Mouse (Mus musculus) adrenal gland, postnatal 25 days (tissue): ENCODE measurements around the gene Krt7. TPM values are rescaled to one million over a fixed set of nuclear protein-coding genes. Genes with fewer than 3 reads are reported as not detected.

Experiments used
- DNase-seq: peaks from one replicate; pipeline ENCODE4 v3.0.0; 2021; ENCODE audit warnings: mixed read lengths
- long read RNA-seq: library from polyadenylated mRNA; stranded (forward); transcript quantifications from one replicate; pipeline ENCODE4 v2.0.0, GENCODE M21; 2021
- total RNA-seq: library from RNA; stranded (reverse); gene quantifications from 2 replicates; pipeline ENCODE4 v1.2.3, GENCODE M21; 2021

The Krt7 gene
- total RNA-seq: 0.67 and 0.76 TPM in 2 replicates
- long read RNA-seq, full-length matches to known transcripts: 5 of 5 reads
- long read RNA-seq, partial matches to known transcripts: 0 of 5 reads
- long read RNA-seq, other reads (novel, unspliced or antisense): 0 of 5 reads

DNA sequence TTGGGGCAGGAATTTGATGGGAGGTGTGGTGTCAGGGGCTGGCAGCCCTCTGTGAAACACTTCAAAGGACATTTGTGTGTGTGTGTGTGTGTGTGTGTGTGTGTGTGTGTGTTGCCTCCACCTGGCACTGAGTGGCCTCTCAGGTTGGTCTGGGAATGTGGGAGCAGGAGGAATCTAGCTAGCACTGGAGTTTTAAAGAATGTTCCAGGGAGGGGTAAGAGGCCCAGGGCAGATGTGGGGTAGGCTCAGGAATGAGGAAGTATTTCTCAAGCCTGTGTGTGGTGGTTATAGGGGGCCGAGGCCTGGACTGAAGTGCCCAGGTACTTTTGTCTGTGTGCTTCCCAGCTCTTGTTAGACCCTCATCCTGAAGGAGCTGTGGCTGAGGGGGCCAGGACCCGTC is at the start of gene Krt7:
TSS of gene Krt7 (plus strand) at position 269 of the 400 bp plus-strand sequence.
- no peak for DNase-seq

GRCm38 (mm10) chr15:101362393-101363010 is 48.3 kb upstream of the Krt7 start:
- DNase-seq: no peak

DNA sequence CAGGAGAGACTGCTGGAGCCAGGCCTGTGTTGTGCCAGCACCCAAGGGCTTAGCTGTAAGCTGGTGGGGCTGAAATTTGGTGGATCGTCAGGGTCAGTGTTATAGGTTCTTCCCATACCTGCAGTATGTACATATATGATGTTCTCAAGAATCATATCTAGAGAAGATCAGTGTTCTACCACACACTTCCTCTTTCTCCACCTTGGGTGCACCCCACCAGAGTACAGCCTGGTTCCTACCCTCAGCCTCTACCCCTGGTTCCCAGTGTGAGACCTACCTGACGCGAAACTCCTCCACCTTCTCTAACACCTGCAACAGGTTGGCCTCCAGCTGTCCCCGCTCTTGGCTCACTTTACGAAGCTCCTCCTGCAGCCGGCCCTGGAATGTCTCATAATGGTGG is 46.9 kb upstream of the Krt7 start:
- DNase-seq: no peak

- no peak for DNase-seq
Measured at GRCm38 (mm10) chr15:101364425-101364824, 46.4 kb upstream of the Krt7 start.

GRCm38 (mm10) chr15:101364891-101365671 is 45.8 kb upstream of the Krt7 start:
- no peak for DNase-seq

DNA sequence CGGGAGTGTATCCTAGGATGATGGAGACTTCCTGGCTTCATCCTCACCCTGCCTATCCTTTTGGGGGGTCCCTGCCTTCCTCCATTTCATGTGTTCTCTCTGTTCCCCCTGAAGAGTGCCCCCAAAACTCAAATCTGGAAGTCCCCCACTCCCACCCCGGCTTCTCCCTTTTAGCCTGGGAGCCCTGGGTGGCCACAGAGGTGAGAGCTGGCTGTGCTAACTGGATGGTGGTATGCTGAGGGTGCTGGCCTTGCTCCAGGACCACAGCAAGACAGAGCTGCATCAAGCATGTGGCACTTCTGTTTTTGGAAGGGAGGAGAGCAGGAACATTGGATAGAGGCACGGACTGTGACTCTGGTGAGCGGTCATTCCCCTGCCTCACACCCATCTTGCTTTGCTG is 45.1 kb upstream of the Krt7 start:
- no peak for DNase-seq

DNA sequence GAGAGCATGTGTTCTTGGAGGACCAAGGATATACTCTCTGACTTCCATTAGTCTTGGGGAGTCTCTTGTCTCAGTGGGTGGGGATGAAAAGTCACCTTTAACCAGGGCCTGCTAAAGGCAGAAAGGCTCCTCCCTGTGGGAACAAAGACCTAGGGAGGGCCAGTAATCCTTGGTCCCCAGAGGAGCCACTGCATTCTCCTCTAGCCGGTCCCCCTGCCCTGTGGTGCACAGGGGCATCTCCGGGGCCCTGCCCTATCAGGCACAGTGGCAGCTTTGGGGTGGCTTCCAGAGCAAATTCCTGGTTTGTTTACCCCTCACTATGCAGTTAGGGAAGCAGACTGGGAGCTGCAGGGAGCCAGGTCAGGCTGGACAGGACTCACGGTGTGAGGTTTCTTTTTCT is 44.4 kb upstream of the Krt7 start:
- no peak for DNase-seq

DNA sequence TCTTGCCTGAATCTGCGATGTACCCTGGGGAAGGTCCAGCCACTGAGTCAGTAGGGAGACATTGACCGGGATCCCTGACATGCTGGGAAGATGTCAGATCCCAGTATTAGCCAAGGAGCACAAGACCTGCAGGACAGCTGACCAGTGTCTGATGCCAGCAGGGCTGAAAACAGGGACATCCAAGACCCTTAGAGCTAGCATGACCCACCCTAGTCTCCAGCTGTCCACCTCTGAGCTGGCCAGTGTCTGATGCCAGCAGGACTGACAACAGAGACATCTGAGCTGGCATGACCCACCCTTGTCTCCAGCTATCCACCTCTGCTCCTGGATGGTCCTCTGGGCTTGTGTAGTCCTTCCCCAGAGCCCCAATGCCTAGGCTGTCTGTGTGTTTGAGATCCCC is 43.9 kb upstream of the Krt7 start:
- no peak for DNase-seq

DNA sequence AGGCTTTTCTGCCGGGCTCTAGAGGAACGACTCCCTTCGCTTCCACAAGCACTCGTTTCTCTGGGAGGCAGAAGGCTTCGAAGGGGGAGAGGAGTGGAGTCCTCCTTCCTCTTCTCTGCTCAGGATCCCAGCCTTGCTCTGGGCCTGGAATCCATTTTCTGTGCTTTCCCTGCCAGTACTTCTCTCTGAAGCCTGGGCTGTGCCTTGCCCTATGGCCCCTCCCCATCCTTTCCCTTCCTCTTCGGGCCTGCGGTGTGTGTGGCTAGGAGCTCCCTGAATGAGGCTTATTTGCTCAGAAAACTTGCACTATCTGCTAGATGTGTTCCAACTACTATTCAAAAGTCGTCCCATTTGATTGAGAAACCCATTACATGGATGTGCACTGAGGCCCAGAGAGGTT is 43.3 kb upstream of the Krt7 start:
- no peak for DNase-seq

- no peak for DNase-seq
Measured at GRCm38 (mm10) chr15:101368015-101368414, 42.8 kb upstream of the Krt7 start.

DNA sequence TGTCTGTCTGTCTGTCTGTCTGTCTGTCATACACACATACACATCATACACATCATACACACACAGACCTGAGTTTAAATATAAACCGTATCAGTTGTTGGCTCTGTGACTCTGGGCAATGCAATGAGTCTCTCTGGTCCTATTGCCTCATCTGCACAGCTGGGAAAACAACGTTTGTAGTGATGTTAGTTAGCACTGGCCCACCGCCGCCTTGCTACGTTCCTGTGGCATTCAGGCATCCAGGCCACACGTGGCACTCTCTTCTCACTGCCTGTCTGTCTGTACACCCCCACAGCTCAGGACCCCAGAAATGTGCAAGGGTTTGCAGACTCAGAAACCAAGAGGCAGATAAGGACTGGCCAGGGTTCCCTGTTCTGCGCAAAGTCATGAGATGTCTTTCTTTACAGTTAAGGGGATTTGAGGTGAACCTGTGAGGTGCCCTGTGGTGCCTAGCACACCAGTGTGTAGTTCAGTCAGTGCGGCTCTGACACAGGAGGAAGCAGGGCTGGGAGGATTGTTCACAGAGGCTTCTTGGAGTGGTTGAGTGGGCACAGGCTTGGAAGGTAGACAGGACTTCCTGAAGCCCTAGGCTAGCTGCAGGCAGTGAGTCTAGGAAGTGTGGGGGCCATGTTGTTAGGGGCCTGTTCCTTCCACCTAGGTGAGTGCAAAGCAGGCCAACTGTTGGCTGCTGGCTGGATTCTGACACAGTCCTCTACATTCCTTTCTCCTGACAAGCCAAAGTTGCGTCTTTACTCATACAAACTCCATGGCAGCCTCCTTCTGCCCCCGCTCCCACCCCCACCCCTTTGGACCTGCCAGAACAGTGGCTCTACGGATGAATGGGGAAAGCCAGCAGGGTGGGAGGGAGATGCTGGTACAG is 42.1 kb upstream of the Krt7 start:
- DNase-seq: no peak

- DNase-seq: peak; percentile 61
Measured at GRCm38 (mm10) chr15:101369382-101370100, 41.3 kb upstream of the Krt7 start.

- DNase-seq: peak; percentile 93
Measured at GRCm38 (mm10) chr15:101370101-101370911, 40.5 kb upstream of the Krt7 start, which contains the start of gene Krt80. Krt80 (minus strand) TSS chr15:101370162.

DNA sequence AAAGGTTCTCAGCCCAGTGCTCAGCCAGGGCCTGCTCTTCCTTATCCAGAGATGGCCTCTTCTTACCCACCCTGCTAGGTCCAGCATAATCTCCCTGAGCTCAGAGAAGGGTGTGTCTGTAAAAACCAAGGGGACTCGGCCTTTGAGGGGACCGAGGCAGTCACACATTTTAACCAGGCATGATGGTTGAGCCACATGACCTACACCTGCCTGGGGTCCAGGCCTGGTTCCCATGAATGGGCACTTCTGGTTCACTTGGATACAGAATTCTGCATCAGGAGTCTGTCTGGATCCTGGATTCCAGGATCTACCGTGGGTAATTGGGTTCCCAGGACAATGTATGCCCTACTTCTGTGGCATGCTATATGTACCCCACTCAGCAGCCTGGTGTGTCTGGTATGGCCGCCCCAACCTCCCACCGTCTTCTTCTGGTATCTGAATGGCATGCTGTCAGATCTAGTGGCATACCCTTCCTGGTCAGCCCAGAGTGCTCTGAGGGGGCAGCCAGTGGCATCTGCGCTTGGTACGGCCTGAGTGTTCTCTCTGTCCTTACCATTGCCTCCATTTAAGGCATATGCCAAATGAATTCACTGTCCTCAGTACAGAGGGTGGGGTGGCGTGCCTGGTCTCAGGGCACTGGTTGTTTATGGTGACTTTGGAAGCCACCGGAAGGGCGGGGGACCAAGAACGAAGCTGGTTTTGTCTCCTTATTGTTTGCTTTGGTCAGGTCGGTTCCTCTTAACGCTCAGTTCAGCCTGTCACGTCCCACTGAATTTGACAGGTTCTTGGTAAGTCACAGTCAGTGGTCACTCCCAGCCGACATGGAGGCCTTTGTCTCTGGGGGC is 39.5 kb upstream of the Krt7 start:
- no peak for DNase-seq

GRCm38 (mm10) chr15:101372131-101372977 is 38.5 kb upstream of the Krt7 start:
- no peak for DNase-seq

DNA sequence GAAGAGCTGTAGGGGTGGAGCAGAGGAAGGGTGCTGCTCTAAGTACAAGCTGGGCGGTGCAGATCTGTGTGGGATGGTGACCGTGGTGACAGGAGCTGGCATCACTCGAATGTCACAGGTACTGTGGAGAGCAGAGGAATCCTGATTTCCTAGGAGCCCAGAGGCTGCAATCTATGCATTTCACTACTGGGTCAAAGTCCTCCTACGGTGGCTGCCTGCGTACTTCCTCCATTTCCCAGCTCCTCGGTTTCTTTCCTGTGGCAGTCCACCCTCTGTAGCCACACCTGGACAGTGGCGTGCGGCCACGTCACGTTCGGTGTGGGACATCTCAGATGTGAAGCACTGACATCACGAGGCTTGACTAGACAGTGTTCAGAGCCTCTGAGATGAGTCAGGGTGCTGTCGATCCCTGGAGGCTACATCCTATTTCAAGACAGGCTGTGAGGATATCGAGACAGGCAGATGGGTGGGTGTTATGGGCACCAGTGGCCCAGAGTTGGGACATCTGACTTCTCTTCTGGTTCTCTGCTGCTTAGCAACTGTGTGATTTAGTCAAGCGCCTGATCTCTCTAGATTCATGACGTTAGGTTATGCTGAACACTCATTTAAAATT is 37.5 kb upstream of the Krt7 start:
- no peak for DNase-seq

GRCm38 (mm10) chr15:101374879-101375278 is 36.0 kb upstream of the Krt7 start:
- peak; percentile 55 for DNase-seq

DNA sequence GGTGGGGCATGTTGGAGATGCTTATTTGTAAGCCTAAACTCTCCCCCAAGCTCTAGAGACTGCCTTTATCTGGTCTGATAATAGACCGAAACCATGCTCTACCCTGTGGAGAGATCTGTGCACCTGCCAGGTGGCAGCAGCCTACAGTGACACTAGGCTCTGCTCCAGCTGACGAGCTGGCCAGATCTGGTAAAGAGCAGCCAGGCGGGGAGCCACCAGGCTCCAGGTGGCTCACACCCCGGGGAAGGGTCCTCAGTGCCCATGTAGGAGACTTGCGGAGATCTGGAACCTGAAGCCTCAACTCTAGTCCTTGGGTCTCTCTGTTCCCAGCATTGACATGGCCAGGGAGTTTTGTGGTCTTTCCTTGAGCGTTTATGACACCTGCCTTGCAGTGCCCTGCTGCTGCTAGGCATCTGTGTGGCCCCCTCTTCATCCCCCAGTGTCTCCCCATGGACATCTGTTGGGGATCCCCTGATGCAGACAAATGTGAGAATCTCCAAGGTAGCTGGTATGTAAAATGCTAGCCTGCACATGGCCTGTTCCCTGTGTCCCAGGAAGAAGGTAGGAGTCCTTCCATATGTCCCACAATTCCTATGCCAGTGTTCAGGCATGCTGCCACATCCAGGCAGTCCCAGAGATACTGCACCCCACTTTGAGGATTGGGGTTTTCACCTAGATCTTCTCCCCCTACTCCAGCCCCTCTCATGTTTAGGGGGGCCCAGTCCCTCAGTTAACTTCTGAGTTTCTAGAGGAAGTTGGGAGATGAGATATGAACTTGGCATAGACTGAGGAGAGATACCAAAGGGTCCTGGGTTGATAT is 34.7 kb upstream of the Krt7 start:
- no peak for DNase-seq
